Mouse (Mus musculus): ENCODE data around the gene Vwa3b. TPM values are rescaled to one million over a fixed set of nuclear protein-coding genes. Genes with fewer than 3 reads are reported as not detected.

Vwa3b gene
- total RNA-seq, 2 experiments from 2014 or later, result 38.7 to 43.0 TPM

- DNase-seq, result no peak
Observed at GRCm38 (mm10) chr1:37009880-37010279, 16.5 kb upstream of the Vwa3b start.

DNA sequence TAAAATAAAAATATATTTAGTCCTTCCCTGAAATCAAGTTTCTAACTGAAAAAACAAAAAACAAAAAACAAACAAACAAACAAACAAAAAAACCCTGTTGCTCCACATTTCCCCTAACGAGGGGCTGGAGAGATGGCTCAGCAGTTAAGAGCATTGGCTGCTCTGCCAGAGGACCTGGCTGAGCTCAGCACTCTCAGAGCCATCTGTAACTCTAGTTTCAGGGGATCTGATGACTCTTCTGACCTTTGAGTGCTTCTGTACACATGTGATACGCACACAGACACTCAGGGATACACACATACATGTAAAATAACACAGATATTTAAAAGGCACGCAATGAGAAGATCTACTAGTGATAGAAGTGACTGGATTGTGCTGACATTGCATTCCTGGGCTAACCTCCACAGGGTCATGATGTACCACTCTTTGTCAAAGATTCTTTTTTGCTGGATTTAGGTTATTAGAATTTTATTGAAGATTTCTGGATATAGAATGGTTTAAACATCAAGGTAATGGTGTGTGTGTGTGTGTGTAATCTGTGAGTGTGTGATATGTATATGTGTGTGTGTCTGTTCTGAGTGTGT, 14.7 kb upstream of the Vwa3b start:
- DNase-seq, result no peak

- no peak for DNase-seq
Observed at GRCm38 (mm10) chr1:37013006-37013405, 13.4 kb upstream of the Vwa3b start.

GRCm38 (mm10) chr1:37013687-37014086, 12.7 kb upstream of the Vwa3b start:
- peak; percentile 27 for DNase-seq

DNA sequence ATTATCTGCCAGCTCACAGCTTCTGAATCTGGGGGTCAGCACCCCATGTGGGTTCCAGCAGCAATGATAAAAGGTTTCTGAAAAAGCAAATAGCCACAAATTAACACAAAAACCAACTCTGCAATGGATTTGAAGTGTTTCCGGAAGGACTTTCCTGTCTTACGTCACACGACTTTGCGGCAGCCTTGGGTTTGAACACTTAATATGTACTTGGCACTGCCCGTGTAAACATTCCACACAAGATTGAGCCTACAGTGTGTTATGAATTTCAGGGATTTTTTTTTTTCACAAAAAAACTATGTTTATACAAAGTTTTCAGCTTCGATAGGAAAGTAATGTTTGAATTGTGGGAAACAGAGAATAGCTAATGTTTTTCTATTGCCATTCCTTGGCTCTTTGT, 7.4 kb upstream of the Vwa3b start:
- no peak for DNase-seq

DNA sequence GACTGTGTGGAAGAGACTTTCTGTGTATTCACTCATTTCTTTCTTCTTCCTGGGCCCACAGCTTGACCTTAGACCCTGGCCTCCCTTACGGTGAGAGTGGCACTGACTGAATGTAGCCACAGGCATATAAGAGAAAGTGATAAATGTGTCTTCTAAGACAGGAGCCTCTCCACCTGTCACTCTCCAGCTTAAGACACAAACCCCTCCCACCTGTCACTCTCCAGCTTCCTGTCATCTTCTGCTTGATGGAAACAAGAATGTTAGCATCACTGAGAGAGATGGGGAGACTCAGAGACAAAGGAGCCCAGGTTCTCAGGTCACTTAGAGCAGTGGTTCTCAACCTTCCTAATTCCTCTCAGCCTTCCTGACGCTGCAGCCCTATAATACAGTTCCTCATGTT, 3.7 kb upstream of the Vwa3b start:
- DNase-seq, result no peak

GRCm38 (mm10) chr1:37024736-37025135, 1.7 kb upstream of the Vwa3b start:
- no peak for DNase-seq

GRCm38 (mm10) chr1:37025376-37025775, 1.0 kb upstream of the Vwa3b start:
- DNase-seq, result no peak

DNA sequence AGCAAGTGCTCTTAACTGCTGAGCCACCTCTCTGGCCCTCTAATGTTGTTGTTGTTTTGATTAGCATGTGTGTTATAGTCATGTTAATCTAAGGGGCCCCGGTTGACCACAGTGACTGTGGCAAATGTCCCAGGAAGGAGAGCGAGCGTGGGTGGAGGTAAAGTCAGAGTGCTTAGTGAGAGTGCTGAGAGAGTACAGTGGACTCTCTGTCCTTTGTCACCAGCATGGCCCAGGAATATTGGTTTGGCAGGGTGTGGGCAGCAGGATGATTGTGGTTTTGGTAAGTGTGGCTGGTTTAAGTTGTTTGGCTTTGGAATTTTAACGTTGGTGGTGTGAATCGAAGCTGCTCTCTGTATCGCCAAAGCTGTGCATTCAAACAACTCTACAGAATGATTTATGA, 470 bp downstream of the Vwa3b start:
- DNase-seq, result no peak

GRCm38 (mm10) chr1:37028439-37029153, 2.2 kb downstream of the Vwa3b start:
- peak; percentile 10 for DNase-seq

- peak; percentile 78 for DNase-seq
Observed at GRCm38 (mm10) chr1:37029154-37029907, 2.9 kb downstream of the Vwa3b start.

DNA sequence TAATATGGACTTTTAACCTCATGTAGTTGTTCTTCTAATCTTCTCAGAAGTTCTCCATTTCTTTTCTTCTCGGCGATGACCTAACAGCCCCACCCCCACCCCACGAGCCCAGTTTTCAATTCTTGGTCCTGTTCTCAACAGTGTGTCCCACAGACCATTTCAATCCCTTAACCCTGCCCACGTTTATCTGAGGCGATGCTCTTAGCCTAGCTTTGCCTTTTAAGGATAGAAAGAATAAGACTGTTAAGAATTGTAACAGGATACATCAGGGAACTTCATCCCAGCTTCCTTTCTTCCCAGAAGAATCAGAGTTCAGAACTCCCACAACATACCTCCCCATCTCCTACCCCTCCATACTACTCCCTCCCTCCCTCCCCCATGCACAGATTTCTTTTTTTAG, 3.5 kb downstream of the Vwa3b start:
- no peak for DNase-seq

DNA sequence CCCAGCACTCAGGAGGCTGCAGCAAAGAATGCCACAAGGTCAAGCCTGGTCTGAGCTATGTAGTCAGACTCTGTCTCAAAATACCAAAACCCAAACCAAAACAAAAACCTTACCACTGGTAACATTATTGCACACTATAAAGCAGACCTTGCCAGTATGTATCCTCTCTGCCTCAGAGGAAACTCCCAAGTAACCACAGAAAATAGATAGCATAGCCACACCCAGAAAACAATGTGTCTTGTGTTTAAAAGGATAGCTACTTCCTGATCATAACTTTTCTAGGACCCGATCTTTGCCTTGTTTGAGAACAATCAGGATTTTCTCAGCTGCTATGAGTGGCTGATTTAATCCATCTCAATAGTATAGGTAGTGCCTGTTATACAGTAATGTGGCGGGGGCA, 4.3 kb downstream of the Vwa3b start:
- no peak for DNase-seq

GRCm38 (mm10) chr1:37035879-37036278, 9.5 kb downstream of the Vwa3b start:
- DNase-seq, result no peak

GRCm38 (mm10) chr1:37041126-37041525, 14.7 kb downstream of the Vwa3b start:
- DNase-seq, result no peak

GRCm38 (mm10) chr1:37041856-37042255, 15.5 kb downstream of the Vwa3b start:
- no peak for DNase-seq

DNA sequence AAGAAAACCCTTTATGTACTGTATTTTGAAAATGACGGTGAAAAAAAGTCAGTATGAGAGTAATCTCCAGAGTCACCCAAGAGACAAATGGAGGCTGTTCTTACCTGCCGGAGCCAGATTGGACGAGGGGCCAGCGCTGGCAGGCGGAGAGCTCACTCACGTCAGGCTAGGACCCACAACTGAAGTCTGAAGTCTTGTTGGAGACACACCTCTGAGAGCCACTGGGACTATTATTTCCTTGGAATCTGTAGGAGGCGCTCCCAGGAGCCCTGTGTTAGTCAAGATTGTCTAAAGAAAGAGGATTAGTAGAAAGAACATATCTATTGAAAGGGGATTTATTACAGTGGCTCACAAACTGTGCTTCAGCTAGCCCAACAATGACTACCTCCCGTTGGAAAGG, 16.4 kb downstream of the Vwa3b start:
- DNase-seq, result no peak

DNA sequence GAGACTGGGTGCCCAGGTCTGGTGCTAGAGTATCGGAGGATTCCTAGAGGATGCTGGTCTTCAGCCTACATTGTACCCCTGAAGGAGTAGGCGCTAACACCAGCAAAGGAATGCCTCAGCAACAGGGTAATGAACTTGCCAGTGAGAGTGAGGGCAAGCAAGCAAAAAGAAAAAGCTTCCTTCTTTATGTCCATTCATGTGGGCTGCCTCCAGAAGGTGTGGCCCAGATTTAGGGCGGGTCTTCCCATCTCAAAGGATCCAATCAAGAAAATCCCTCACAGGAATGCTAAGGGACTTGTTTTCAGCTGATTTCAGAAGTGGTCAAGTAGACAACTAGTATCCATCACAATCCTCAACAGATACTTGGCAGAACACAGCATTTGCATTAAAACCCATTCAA, 16.8 kb downstream of the Vwa3b start:
- DNase-seq, result no peak

DNA sequence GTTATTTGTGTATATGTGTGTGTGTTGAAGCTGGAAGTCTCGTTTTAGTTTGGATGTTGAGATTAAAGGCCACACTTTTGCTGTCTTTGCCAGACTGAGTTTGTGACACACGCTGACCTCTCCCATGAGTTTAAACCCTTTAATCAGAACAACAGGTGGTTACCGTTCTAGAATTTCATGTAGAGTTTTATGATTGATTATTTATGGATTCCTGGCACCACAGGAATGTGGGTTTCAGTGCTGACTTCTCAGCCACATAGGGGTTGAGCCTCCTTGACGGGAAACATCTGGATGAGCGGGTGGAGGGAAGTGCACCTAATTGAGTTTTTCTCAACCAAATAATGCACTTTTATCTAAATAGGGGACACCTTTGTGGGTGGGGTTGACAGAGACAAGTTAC, 19.1 kb downstream of the Vwa3b start:
- DNase-seq, result no peak

GRCm38 (mm10) chr1:37049159-37049558, 22.8 kb downstream of the Vwa3b start:
- no peak for DNase-seq

DNA sequence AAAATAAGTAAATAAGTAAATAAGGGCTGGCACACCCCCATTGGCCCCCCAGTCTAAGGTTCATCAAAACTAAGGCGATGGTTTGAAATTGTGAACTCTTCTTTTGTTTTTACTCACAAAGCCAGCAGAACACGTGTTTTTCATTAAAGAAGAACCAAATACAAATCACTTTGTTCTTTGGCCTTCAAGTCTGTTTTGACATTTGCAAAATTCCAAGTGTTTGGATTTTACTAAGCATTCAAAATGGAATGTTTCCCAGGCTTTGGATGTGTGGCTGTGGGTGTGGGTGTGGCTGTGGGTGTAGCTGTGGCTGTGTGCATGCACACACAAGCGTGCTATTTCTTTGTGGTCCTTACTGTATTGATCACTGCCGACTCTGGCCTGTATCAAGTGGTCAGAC, 27.3 kb downstream of the Vwa3b start:
- DNase-seq, result no peak

DNA sequence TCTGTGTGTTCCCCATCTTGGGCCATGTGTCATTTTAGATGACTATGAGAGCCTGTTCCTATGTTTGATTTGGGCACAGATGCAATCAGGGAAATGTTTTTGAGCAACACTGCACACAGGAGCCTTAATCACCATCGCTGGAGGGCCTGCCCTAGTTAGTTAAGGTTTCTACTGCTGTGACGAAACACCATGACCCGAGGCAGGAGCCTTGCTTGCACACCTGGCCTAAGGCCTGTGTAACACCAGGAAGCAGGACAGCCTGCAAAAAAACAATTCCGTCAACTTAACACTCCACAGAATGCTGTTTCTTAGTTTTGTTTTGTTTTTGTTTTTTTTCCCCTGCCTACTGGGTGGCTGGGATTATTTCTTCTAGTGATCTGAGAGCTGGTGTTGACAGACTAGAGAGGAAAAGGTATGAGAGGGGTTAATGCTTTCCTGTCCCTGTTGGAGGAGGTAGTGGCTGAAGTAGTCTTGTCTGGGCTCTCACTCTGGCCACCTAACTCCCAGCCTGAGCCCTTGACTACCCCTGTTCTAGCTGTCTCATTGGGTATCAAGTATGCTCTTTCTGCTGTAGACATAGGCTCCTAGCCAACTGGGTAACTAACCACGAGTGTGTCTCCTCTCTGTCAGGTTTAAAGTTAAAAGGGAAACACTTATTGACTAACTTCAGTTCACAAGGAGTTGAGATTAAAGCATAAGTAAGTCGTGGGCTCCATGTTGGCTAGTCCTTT, 30.6 kb downstream of the Vwa3b start:
- no peak for DNase-seq

- no peak for DNase-seq
Observed at GRCm38 (mm10) chr1:37060856-37061255, 34.5 kb downstream of the Vwa3b start.

All from gastrocnemius, postnatal 10 days (tissue).